Mouse (Mus musculus): Measurements from ENCODE around the gene Mif4gd.

DNA sequence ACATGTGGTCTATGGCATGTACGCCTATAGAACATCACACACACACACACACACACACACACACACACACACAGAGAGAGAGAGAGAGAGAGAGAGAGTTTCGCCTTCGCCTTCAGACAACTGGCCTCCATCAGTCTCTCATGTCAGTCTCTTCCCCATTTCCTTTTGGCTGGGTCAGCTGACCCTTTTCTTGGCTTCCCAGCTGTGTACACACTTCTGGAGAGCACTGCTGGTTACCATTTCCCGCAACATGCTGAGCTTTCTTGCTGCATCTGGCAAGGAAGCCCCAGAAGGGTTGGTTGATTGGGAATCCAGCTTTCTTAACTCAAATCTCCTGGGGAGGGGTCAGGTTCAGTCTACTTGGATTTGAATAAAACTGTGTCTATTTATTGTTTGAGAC is 21.3 kb upstream of the Mif4gd start:
- TF ChIP-seq CTCF (IDR thresholded peaks at IDR 0.05; ENCODE audit: low read depth, low read length): no peak
- TF ChIP-seq POLR2A (IDR thresholded peaks at IDR 0.05; ENCODE audit: borderline replicate concordance, low read depth, low read length): no peak

All from bone marrow macrophage, adult 2 months (primary cell).